Mouse (Mus musculus): ENCODE measurements around the gene Prtg.

DNA sequence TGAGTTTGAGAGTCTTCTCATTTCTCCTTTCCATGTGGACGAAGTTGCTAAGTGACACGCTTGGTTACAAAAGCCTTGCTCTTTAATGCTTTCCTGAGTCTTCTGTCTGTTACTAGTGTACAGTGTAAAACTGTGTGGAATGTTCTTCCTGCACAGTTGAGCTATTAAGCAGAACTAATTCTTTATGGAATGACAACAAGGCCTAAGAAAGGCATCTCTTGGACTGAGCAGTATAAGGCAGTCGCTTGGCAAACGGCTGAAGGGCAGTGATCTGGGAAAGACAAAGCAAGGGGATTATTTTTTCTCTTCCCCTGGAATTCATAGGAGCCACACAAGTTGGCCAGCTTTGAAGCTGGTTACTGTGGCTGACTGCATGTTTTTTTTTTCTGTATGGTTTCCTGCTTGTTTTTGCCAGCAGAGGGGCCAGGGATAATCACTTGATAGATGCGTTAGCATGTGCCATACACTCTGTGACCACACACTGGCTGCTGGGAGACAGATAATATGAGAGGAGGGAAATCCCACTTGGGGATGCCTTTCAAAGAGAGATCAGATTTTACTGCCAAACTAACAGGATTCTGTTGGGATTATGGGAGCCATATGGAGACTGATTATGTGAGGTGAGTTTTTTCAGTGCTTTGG is 22.1 kb downstream of the Prtg start:
- no peak for TF ChIP-seq GATA1 (IDR thresholded peaks at IDR 0.05; ENCODE audit: low read depth, low read length)
- TF ChIP-seq CTCF (IDR thresholded peaks at IDR 0.05 in 2 of 3, conservative IDR thresholded peaks at IDR 0.05 in 1 of 3; ENCODE audit: control insufficient read depth in 1 of 3, insufficient read depth in 1 of 3, low read depth in 2 of 3, low read length in 3 of 3, poor library complexity in 1 of 3, severe bottlenecking in 1 of 3) = no peak
- no peak for TF ChIP-seq ETS1 (IDR thresholded peaks at IDR 0.05; ENCODE audit: low read depth, low read length)
- no peak for TF ChIP-seq USF1 (IDR thresholded peaks at IDR 0.05; ENCODE audit: low read depth, low read length)

Data from MEL (cell line).